Mouse (Mus musculus) embryonic fibroblast, embryonic 13.5 days (primary cell): ENCODE results near the gene Tnfrsf1b.

Experiments
- CTCF ChIP-seq: IDR thresholded peaks from 2 replicates; pipeline ENCODE4 v1.5.1; 2011; ENCODE audit warnings: mild to moderate bottlenecking, control low read depth, low read length, moderate library complexity, borderline replicate concordance; ENCODE audit not compliant: insufficient read depth
- POLR2A ChIP-seq: IDR thresholded peaks from 2 replicates; pipeline ENCODE4 v1.6.1; 2011; ENCODE audit warnings: low read depth, mild to moderate bottlenecking, control low read depth, low read length, moderate library complexity

DNA sequence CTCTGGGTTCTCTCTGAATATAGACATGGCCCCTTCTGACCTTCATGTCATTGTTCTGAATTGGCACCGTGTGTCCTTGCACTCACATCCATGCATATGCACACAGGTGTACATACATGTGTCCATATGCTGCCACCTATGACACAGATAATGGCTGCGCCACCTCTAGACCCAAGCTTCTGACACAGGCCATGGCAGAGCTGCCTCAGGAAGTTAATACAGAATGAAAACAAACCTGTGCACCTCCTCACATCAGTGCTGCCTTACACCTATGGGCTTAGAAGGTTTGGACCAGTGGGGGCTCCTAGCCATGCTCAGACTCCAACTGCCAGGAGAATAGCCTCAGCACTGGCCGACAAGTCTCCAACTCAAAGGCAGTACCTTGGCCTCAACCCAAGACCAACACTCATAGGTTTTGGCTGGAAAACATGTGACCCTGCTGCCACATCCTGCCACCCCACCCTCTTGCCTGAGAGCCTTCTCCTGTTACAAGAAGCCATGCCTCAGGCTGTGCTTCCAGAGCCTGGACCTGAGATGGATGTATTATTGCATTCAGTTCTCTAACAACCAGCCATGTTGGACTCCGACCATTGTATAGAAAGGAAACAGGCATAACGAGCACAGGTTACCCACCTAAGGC is 17.0 kb downstream of the Tnfrsf1b start:
- TF ChIP-seq POLR2A = no peak
- TF ChIP-seq CTCF = no peak
